Mouse (Mus musculus): ENCODE data around the gene Srgap1.

DNA sequence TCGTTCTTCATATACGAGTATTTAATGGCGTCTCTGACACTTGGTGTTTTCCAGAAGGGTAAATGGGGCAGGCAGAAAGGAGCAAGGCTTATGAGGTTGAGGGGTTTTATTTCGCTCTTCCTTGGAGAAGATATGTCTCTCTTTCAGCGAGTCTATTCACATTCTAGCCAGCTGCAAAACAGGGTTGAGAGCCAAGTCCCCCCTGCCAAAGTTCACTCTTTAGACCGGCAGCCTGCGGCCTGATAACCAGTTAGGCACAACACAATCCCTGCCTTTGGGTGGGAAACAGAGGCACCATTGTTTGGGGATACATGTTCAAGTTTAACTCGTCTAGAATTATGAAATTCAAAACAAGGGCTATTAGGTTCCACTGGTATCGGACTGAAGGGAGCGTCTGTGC is 83.0 kb downstream of the Srgap1 start:
- TF ChIP-seq GATA1 (IDR thresholded peaks at IDR 0.05; ENCODE audit: borderline replicate concordance, low read length) (no peak), CTCF (IDR thresholded peaks at IDR 0.05; ENCODE audit: low read depth, low read length) (no peak), POLR2AphosphoS5 (IDR thresholded peaks at IDR 0.05; ENCODE audit: insufficient replicate concordance, low read depth, low read length) (no peak)

All from G1E (cell line).